Mouse (Mus musculus) NIH3T3 (cell line): ENCODE measurements around the gene Clnk.
"Not testable (repeated sequence)": the region's sequence is repeated elsewhere in the genome, so short reads cannot be mapped to it uniquely, and the experiment has no call there.

Experiments
- DNase-seq: peaks from one replicate; pipeline ENCODE4 v3.0.0-alpha.2; 2012; ENCODE audit warnings: low read depth

The Clnk gene

GRCm38 (mm10) chr5:38876622-38877021 lies at the start of gene Clnk:
Gene Clnk (minus strand): TSS chr5:38876812.
- DNase-seq = no peak

GRCm38 (mm10) chr5:38905271-38905670 lies 28.7 kb upstream of the Clnk start:
- no peak for DNase-seq

GRCm38 (mm10) chr5:38904528-38905044 lies 28.0 kb upstream of the Clnk start:
- DNase-seq = no peak

- DNase-seq = no peak
Observed at GRCm38 (mm10) chr5:38902889-38903288, 26.3 kb upstream of the Clnk start.

- DNase-seq = no peak
Observed at GRCm38 (mm10) chr5:38899051-38899450, 22.4 kb upstream of the Clnk start.

- no peak for DNase-seq
Observed at GRCm38 (mm10) chr5:38888646-38889045, 12.0 kb upstream of the Clnk start.

- DNase-seq = no peak
Observed at GRCm38 (mm10) chr5:38886623-38887275, 10.1 kb upstream of the Clnk start.

- not testable (repeated sequence) for DNase-seq
Observed at GRCm38 (mm10) chr5:38882635-38883034, 6.0 kb upstream of the Clnk start.

GRCm38 (mm10) chr5:38881728-38882620 lies 5.4 kb upstream of the Clnk start:
- DNase-seq = peak; percentile 6

GRCm38 (mm10) chr5:38881416-38881727 lies 4.8 kb upstream of the Clnk start:
- no peak for DNase-seq

GRCm38 (mm10) chr5:38879989-38880706 lies 3.5 kb upstream of the Clnk start:
- no peak for DNase-seq

GRCm38 (mm10) chr5:38875403-38875802 lies 1.2 kb downstream of the Clnk start:
- DNase-seq = no peak

- DNase-seq = no peak
Observed at GRCm38 (mm10) chr5:38874931-38875330, 1.7 kb downstream of the Clnk start.

- no peak for DNase-seq
Observed at GRCm38 (mm10) chr5:38872906-38873305, 3.7 kb downstream of the Clnk start.

GRCm38 (mm10) chr5:38871591-38871990 lies 5.0 kb downstream of the Clnk start:
- no peak for DNase-seq

GRCm38 (mm10) chr5:38870485-38870884 lies 6.1 kb downstream of the Clnk start:
- DNase-seq = no peak

GRCm38 (mm10) chr5:38869976-38870375 lies 6.6 kb downstream of the Clnk start:
- no peak for DNase-seq

GRCm38 (mm10) chr5:38864624-38865023 lies 12.0 kb downstream of the Clnk start:
- no peak for DNase-seq

- DNase-seq = no peak
Observed at GRCm38 (mm10) chr5:38863029-38863428, 13.6 kb downstream of the Clnk start.

- DNase-seq = no peak
Observed at GRCm38 (mm10) chr5:38862288-38862985, 14.2 kb downstream of the Clnk start.

GRCm38 (mm10) chr5:38858015-38858721 lies 18.4 kb downstream of the Clnk start:
- peak; percentile 28 for DNase-seq
